Mouse (Mus musculus): ENCODE measurements around the gene Zfp362. TPM values are rescaled to one million over a fixed set of nuclear protein-coding genes. Genes with fewer than 3 reads are reported as not detected.
A peak's percentile ranks its signal among the peaks of the same experiment; 100 is the strongest.

The Zfp362 gene
- polyA plus RNA-seq, 1 experiment from 2014 or later: 31.1 TPM

DNA sequence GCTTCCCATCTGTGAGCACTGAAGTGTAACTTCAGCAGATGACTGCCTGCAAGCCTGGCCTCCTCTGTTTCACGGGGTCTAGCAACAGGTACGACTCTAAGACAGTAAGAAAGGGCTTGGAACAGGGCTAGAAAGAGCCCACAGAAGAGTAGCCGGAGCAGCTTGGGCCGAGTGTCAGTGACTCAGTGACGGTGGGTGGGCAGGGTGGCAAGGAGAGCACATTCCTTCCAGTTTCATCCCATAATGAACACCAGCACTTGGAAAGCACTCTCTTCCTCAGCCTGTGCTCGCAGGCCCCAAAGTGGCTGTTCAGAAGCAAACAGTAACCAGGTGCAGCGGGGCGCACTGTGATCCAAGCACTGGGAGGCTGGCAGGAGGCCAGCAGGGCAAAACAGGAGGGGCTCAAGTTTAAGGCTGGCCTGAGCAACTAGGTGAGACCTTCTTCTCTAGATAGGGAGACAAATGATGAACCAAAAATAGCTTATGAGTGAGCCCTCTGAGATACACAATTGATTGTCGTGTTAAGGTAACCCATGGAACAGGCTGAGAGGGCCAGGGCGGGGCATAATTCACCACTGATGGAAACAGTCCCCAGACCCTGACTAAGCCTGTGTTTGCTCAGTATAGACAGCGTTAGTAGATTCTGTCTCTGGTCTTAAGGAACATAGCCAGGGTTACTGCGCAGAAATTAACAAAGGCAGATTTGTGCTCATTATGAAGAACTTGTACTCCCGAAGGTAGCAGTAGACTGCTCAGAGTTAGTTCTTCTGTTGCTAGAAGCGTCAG lies 67.8 kb downstream of the Zfp362 start:
- H3K4me3 ChIP-seq (ENCODE audit: low read depth, low read length): no peak overlapping the region
- 60% methylated on average over 14 of the region's 14 CpGs for WGBS
- H3K36me3 ChIP-seq (replicated peaks; ENCODE audit: control insufficient read depth, insufficient read depth, low read depth, low read length): no peaks in the 10 kb centered on the region; the same call in 1 of the 2 replicates

DNA sequence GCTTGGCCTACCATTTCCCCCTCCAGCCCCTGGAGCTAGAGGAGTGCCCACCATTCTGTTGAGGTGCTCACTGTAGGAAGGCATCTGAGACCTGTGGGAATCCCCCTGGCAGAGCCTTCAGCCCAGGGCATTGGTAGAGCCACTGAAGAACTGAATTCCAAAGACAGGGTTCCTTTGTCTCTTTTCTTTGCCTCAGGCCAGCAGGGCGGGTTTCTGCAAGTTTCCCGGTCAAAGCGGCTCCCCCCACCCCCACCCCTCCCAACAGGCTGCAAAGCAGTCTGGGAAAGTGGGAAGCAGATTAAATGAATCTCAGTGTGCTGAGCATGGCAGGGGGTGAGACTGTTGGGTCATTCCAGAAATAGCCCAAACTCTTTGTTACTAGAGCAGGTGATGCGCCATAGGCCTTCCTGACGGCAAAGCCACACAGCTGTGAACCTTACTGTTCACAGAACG lies 68.7 kb downstream of the Zfp362 start:
- H3K27ac ChIP-seq (replicated peaks; ENCODE audit: low read depth, low read length): peak overlapping the region; percentile 22; the same call in 1 of the 2 replicates
- no peaks in the 10 kb centered on the region for H3K27me3 ChIP-seq (ENCODE audit: control insufficient read depth, insufficient read depth, low read length)
- no peaks in the 10 kb centered on the region; the same call in 1 of the 2 replicates for H3K36me3 ChIP-seq (replicated peaks; ENCODE audit: control insufficient read depth, insufficient read depth, low read depth, low read length)
- 26% methylated on average over 6 of the region's 6 CpGs for WGBS
- no peaks in the 10 kb centered on the region for H3K9me3 ChIP-seq (replicated peaks; ENCODE audit: control insufficient read depth, low read length)
- H3K9ac ChIP-seq (replicated peaks; ENCODE audit: low read length): peak overlapping the region; percentile 35; the same call in 1 of the 2 replicates
- peak; percentile 76 for DNase-seq (ENCODE audit: low spot score)
- peak; percentile 61; the same call in 1 of the 2 replicates for ATAC-seq (replicated peaks; ENCODE audit: insufficient number of reproducible peaks, low FRiP score, low TSS enrichment, low read depth)
- H3K4me1 ChIP-seq (ENCODE audit: control insufficient read depth, insufficient read depth, low read length): peaks cover 19% of the 10 kb centered on the region
- no peak overlapping the region for H3K4me2 ChIP-seq (ENCODE audit: low read depth, low read length)
- H3K4me3 ChIP-seq (ENCODE audit: low read depth, low read length): no peak overlapping the region

More for the DNA sequence above, 67.8 kb downstream of the Zfp362 start:
- DNase-seq (ENCODE audit: low spot score) (peak; percentile 51), ATAC-seq (replicated peaks; ENCODE audit: insufficient number of reproducible peaks, low FRiP score, low TSS enrichment, low read depth) (no peak; the same call in 1 of the 2 replicates)
- Histone ChIP-seq H3K9ac (replicated peaks; ENCODE audit: low read length) (0 out of 2 replicates have a peak overlapping the region, but pooled peaks have one; percentile 2), H3K27me3 (ENCODE audit: control insufficient read depth, insufficient read depth, low read length) (no peaks in the 10 kb centered on the region), H3K9me3 (replicated peaks; ENCODE audit: control insufficient read depth, low read length) (no peaks in the 10 kb centered on the region), H3K4me2 (ENCODE audit: low read depth, low read length) (no peak overlapping the region), H3K4me1 (ENCODE audit: control insufficient read depth, insufficient read depth, low read length) (peaks cover 19% of the 10 kb centered on the region), H3K27ac (replicated peaks; ENCODE audit: low read depth, low read length) (peak overlapping the region; percentile 22)

DNA sequence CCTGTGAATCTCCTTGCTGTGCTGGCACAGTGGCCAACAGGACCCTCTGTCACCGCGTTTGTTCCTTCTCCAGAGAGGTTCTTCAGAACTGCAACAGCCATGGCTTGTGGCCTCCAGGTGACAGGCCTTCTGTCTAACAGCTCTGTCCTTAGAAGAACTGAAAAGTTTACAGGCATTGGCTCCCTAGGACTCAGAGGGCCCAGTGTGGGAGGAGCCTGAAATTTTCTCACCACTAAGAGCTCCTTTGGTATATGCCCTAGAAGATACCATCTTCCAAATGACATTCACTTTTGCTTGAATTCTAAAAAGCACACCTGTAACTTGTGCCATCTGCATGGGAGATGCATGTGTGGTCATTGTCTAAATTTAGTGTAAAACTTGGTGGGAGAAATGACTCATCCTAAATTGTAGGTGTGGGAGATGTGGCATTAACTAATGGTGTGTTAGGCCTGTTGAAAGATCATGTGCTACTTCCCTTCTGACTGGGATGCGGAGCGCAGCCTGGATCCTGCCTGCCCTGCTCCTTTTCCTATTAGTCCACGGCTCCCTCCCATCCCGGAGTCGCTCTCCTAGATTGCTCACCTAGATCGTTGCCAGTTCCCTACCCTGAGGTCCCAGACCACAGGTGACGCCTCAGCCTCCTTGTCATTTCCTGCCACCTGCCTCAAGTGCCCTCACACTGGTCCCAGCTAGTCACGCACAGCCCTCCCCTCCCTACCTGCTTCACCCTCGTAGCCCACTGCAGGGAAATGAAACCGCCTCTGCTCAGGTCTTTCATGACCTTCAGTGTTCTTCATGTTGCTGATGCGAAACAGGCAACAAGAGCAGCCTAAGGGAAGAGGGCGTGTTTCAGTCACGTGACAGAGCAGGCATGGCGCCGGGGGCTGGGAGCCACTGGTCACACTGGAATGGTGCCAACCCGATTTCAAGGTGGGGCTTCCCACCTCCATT lies 70.8 kb downstream of the Zfp362 start:
- H3K4me3 ChIP-seq (ENCODE audit: low read depth, low read length): no peak overlapping the region
- 0 out of 2 replicates have a peak overlapping the region, but pooled peaks have one; percentile 8 for H3K27ac ChIP-seq (replicated peaks; ENCODE audit: low read depth, low read length)
- no peak for ATAC-seq (replicated peaks; ENCODE audit: insufficient number of reproducible peaks, low FRiP score, low TSS enrichment, low read depth)
- no peak for DNase-seq (ENCODE audit: low spot score)
- no peaks in the 10 kb centered on the region; the same call in 1 of the 2 replicates for H3K36me3 ChIP-seq (replicated peaks; ENCODE audit: control insufficient read depth, insufficient read depth, low read depth, low read length)
- peaks cover 16% of the 10 kb centered on the region for H3K4me1 ChIP-seq (ENCODE audit: control insufficient read depth, insufficient read depth, low read length)
- H3K4me2 ChIP-seq (ENCODE audit: low read depth, low read length): no peak overlapping the region
- no peaks in the 10 kb centered on the region for H3K9me3 ChIP-seq (replicated peaks; ENCODE audit: control insufficient read depth, low read length)
- H3K9ac ChIP-seq (replicated peaks; ENCODE audit: low read length): no peak overlapping the region; the same call in 1 of the 2 replicates
- WGBS: 79% methylated on average over 18 of the region's 18 CpGs
- no peaks in the 10 kb centered on the region for H3K27me3 ChIP-seq (ENCODE audit: control insufficient read depth, insufficient read depth, low read length)

DNA sequence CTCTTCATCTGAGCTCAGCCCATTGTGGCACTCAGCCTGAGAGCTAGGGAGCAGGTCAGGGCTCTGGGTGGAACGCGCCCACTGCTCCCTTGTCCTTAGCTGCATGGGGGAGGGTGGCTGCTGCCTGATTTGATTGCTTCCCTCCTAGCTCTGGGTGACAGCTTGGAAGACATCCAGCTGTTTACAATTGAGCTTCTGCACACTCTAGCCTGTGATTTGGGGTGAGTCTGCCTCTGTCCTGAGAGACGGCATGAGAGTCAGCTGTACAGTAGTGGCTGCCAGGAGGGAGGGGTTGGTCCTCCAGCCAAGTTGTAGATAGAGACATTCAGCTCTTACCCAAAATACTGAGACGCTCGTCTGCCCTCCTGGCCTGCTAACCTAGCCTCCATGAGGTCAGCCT lies 71.6 kb downstream of the Zfp362 start:
- Histone ChIP-seq H3K9me3 (replicated peaks; ENCODE audit: control insufficient read depth, low read length) (no peaks in the 10 kb centered on the region), H3K27me3 (ENCODE audit: control insufficient read depth, insufficient read depth, low read length) (no peaks in the 10 kb centered on the region), H3K36me3 (replicated peaks; ENCODE audit: control insufficient read depth, insufficient read depth, low read depth, low read length) (no peaks in the 10 kb centered on the region; the same call in 1 of the 2 replicates), H3K4me2 (ENCODE audit: low read depth, low read length) (no peak overlapping the region), H3K4me1 (ENCODE audit: control insufficient read depth, insufficient read depth, low read length) (peaks cover 16% of the 10 kb centered on the region), H3K9ac (replicated peaks; ENCODE audit: low read length) (peak overlapping the region; percentile 26; the same call in 1 of the 2 replicates), H3K4me3 (ENCODE audit: low read depth, low read length) (no peak overlapping the region), H3K27ac (replicated peaks; ENCODE audit: low read depth, low read length) (peak overlapping the region; percentile 36; the same call in 1 of the 2 replicates)
- ATAC-seq (replicated peaks; ENCODE audit: insufficient number of reproducible peaks, low FRiP score, low TSS enrichment, low read depth) (0 out of 2 replicates have a peak, but pooled peaks have one; percentile 12), DNase-seq (ENCODE audit: low spot score) (no peak)
- 32% methylated on average over 5 of the region's 5 CpGs for WGBS

DNA sequence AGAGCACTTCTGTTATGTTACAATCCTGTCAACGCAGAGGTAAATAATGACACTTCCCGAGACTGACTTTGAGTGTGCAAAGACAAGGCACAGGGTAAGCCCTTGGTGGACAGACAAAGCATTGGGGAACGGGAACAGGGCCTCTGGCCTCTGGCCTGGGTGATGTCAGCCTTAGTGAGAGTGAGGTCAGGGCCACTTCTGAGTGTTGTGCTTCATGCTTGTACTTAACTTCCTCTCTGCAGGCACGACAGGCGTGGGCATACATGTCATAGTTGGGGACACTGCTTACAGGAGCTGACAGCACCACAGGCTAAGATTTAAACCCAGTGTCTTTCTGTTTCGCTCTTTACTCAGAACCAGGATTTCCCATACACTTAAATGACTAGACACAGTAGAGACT lies 72.3 kb downstream of the Zfp362 start:
- no peaks in the 10 kb centered on the region for H3K9me3 ChIP-seq (replicated peaks; ENCODE audit: control insufficient read depth, low read length)
- H3K27ac ChIP-seq (replicated peaks; ENCODE audit: low read depth, low read length): peak overlapping the region; percentile 36; the same call in 1 of the 2 replicates
- ATAC-seq (replicated peaks; ENCODE audit: insufficient number of reproducible peaks, low FRiP score, low TSS enrichment, low read depth) (no peak), DNase-seq (ENCODE audit: low spot score) (no peak)
- H3K9ac ChIP-seq (replicated peaks; ENCODE audit: low read length): peak overlapping the region; percentile 7; the same call in 1 of the 2 replicates
- H3K36me3 ChIP-seq (replicated peaks; ENCODE audit: control insufficient read depth, insufficient read depth, low read depth, low read length): no peaks in the 10 kb centered on the region; the same call in 1 of the 2 replicates
- H3K4me1 ChIP-seq (ENCODE audit: control insufficient read depth, insufficient read depth, low read length): peaks cover 16% of the 10 kb centered on the region
- H3K4me3 ChIP-seq (ENCODE audit: low read depth, low read length): no peak overlapping the region
- WGBS: 50% methylated on average over 6 of the region's 6 CpGs
- no peaks in the 10 kb centered on the region for H3K27me3 ChIP-seq (ENCODE audit: control insufficient read depth, insufficient read depth, low read length)
- no peak overlapping the region for H3K4me2 ChIP-seq (ENCODE audit: low read depth, low read length)

DNA sequence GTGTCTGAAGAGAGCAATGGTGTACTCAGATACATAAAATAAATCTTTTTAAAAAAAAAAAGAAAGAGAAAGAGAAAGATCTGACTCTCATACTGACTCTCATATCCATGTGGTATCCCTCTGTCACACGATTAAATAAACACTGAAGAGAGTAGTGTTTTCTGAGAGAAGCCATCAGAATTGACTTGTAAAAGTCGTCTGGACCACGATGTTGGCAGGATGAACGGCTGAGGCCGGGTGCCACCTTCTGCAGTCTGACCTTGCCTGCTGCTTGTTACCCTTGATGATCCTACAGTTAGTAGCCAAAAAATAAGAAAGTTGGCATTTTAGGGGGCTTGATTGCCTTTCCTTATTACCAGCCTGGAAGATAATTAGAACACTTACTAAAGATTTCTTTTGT lies 73.1 kb downstream of the Zfp362 start:
- H3K9ac ChIP-seq (replicated peaks; ENCODE audit: low read length): no peak overlapping the region
- no peak for DNase-seq (ENCODE audit: low spot score)
- H3K36me3 ChIP-seq (replicated peaks; ENCODE audit: control insufficient read depth, insufficient read depth, low read depth, low read length): no peaks in the 10 kb centered on the region; the same call in 1 of the 2 replicates
- H3K4me3 ChIP-seq (ENCODE audit: low read depth, low read length): no peak overlapping the region
- no peaks in the 10 kb centered on the region for H3K9me3 ChIP-seq (replicated peaks; ENCODE audit: control insufficient read depth, low read length)
- no peaks in the 10 kb centered on the region for H3K27me3 ChIP-seq (ENCODE audit: control insufficient read depth, insufficient read depth, low read length)
- no peak for ATAC-seq (replicated peaks; ENCODE audit: insufficient number of reproducible peaks, low FRiP score, low TSS enrichment, low read depth)
- 69% methylated on average over 5 of the region's 5 CpGs for WGBS
- peaks cover 15% of the 10 kb centered on the region for H3K4me1 ChIP-seq (ENCODE audit: control insufficient read depth, insufficient read depth, low read length)
- no peak overlapping the region for H3K27ac ChIP-seq (replicated peaks; ENCODE audit: low read depth, low read length)
- H3K4me2 ChIP-seq (ENCODE audit: low read depth, low read length): no peak overlapping the region

DNA sequence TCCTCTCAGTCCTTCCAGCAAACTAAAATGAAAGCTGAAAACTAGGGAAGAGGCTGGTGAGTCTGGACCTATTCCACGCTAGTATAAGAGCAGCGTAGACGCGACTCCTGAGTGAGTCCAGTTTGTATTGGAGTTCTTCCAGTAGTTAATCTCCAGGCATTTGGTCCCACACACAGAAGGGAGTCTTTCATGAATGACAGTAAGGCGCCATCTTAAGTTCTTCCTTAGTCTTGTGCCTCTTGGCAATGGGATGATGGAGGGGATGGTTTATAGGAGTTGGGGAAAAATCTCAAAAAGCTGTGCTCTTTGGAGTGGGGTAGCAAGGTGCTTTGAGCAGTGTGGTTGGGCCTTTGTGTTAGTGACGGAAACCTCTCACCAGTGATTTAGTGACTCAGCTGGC lies 75.6 kb downstream of the Zfp362 start:
- H3K4me1 ChIP-seq (ENCODE audit: control insufficient read depth, insufficient read depth, low read length): peaks cover 10% of the 10 kb centered on the region
- ATAC-seq (replicated peaks; ENCODE audit: insufficient number of reproducible peaks, low FRiP score, low TSS enrichment, low read depth) (no peak), DNase-seq (ENCODE audit: low spot score) (no peak)
- H3K4me3 ChIP-seq (ENCODE audit: low read depth, low read length): no peak overlapping the region
- no peak overlapping the region for H3K9ac ChIP-seq (replicated peaks; ENCODE audit: low read length)
- H3K27ac ChIP-seq (replicated peaks; ENCODE audit: low read depth, low read length): no peak overlapping the region
- WGBS: 81% methylated on average over 6 of the region's 6 CpGs
- peak overlapping the region; percentile 72 for H3K4me2 ChIP-seq (ENCODE audit: low read depth, low read length)
- H3K9me3 ChIP-seq (replicated peaks; ENCODE audit: control insufficient read depth, low read length): no peaks in the 10 kb centered on the region
- no peaks in the 10 kb centered on the region; the same call in 1 of the 2 replicates for H3K36me3 ChIP-seq (replicated peaks; ENCODE audit: control insufficient read depth, insufficient read depth, low read depth, low read length)
- H3K27me3 ChIP-seq (ENCODE audit: control insufficient read depth, insufficient read depth, low read length): no peaks in the 10 kb centered on the region

Measured in embryonic facial prominence, embryonic 11.5 days (tissue).